Mouse (Mus musculus) lung, postnatal 0 days (tissue): ENCODE measurements around the gene Atp13a3. TPM values are rescaled to one million over a fixed set of nuclear protein-coding genes. Genes with fewer than 3 reads are reported as not detected.

Source experiments
- ATAC-seq: fragments of 200-750 bp; cut with Nextera tagmentation; 2 replicates; pipeline ENCODE4 v1.8.0; 2017; ENCODE audit warnings: moderate library complexity
- DNase-seq: peaks from one replicate; pipeline ENCODE4 v3.0.0-alpha.2; 2016; ENCODE audit warnings: low spot score
- H3K27ac ChIP-seq: fragments of 300-500 bp; sonication (generic); 2 replicates; pipeline ENCODE4 v1.5.1; 2014; ENCODE audit warnings: antibody characterized with exemption, mild to moderate bottlenecking, low read length, mixed read lengths
- H3K27me3 ChIP-seq: fragments of 300-500 bp; sonication (generic); replicated peaks from 2 replicates; pipeline ENCODE4 v1.6.1; 2014; ENCODE audit warnings: low read length, mixed read lengths; ENCODE audit not compliant: insufficient read depth
- H3K36me3 ChIP-seq: fragments of 300-500 bp; sonication (generic); 2 replicates; pipeline ENCODE4 v1.6.1; 2014; ENCODE audit warnings: low read length, mixed read lengths; ENCODE audit not compliant: insufficient read depth
- H3K4me1 ChIP-seq: fragments of 300-500 bp; sonication (generic); 2 replicates; pipeline ENCODE4 v1.6.1; 2014; ENCODE audit warnings: antibody characterized with exemption, low read depth, low read length, mixed read lengths; ENCODE audit not compliant: insufficient read depth
- H3K4me2 ChIP-seq: fragments of 300-500 bp; sonication (generic); replicated peaks from 2 replicates; pipeline ENCODE4 v1.6.1; 2014; ENCODE audit warnings: low read depth, mild to moderate bottlenecking, low read length, moderate library complexity, mixed read lengths
- H3K4me3 ChIP-seq: fragments of 300-500 bp; sonication (generic); 2 replicates; pipeline ENCODE4 v1.5.1; 2014; ENCODE audit warnings: low read depth, low read length
- H3K9ac ChIP-seq: fragments of 300-500 bp; sonication (generic); replicated peaks from 2 replicates; pipeline ENCODE4 v1.6.1; 2014; ENCODE audit warnings: low read depth, mild to moderate bottlenecking
- H3K9me3 ChIP-seq: fragments of 300-500 bp; sonication (generic); 2 replicates; pipeline ENCODE4 v1.6.1; 2016; ENCODE audit warnings: low read length, mixed read lengths
- CTCF ChIP-seq: IDR thresholded peaks from 2 replicates; pipeline ENCODE4 v1.5.1; 2016; ENCODE audit warnings: antibody characterized with exemption, mild to moderate bottlenecking
- EP300 ChIP-seq: IDR thresholded peaks from 2 replicates; pipeline ENCODE4 v1.6.1; 2016; ENCODE audit warnings: antibody characterized with exemption, mild to moderate bottlenecking, control low read depth
- WGBS: fragments of 180-500 bp; shearing (Covaris S2); extraction: QIAGEN DNeasy Blood & Tissue Kit; methylation state at CpG from one replicate; pipeline ENCODE4 v1.1.7; 2014; 5-methylcytosine and 5-hydroxymethylcytosine counted together
- polyA plus RNA-seq: library from polyadenylated mRNA; unstranded; fragments of >200 nt; fragmentation: Nextera tagmentation; extraction: Ambion mirVana; gene quantifications from 2 replicates; pipeline ENCODE4 v1.2.1, GENCODE M21; 2015

Gene Atp13a3
- polyA plus RNA-seq, 1 experiment from 2014 or later: 19.3 TPM

GRCm38 (mm10) chr16:30388522-30389209, 17.1 kb downstream of the Atp13a3 start:
- peak overlapping the region; percentile 86 for H3K4me2 ChIP-seq
- ATAC-seq (peak; percentile 81), DNase-seq (peak; percentile 96)
- no peaks in the 10 kb centered on the region for H3K27me3 ChIP-seq
- under 1% methylated on average over 56 of the region's 76 CpGs for WGBS
- H3K4me1 ChIP-seq: peaks cover 2% of the 10 kb centered on the region; the same call in 1 of the 2 replicates
- peak overlapping the region; percentile 98 for H3K4me3 ChIP-seq
- H3K9me3 ChIP-seq: no peaks in the 10 kb centered on the region
- TF ChIP-seq EP300 (no peak), CTCF (peak; percentile 27)
- H3K27ac ChIP-seq: peak overlapping the region; percentile 95
- no peaks in the 10 kb centered on the region for H3K36me3 ChIP-seq
- H3K9ac ChIP-seq: peak overlapping the region; percentile 93

- no peaks in the 10 kb centered on the region for H3K27me3 ChIP-seq
- peak overlapping the region; percentile 93 for H3K9ac ChIP-seq
- DNase-seq: peak; percentile 46
- peak overlapping the region; percentile 95 for H3K27ac ChIP-seq
- H3K4me2 ChIP-seq: peak overlapping the region; percentile 86
- H3K9me3 ChIP-seq: no peaks in the 10 kb centered on the region
- no peak for TF ChIP-seq CTCF
- TF ChIP-seq EP300: no peak
- under 1% methylated on average over 34 of the region's 49 CpGs for WGBS
- peak overlapping the region; percentile 98 for H3K4me3 ChIP-seq
- H3K36me3 ChIP-seq: no peaks in the 10 kb centered on the region
- peak; percentile 32 for ATAC-seq
- H3K4me1 ChIP-seq: peaks cover 2% of the 10 kb centered on the region; the same call in 1 of the 2 replicates
These were observed 17.8 kb downstream of the Atp13a3 start for GRCm38 (mm10) chr16:30387871-30388460.

- no peaks in the 10 kb centered on the region for H3K27me3 ChIP-seq
- peak overlapping the region; percentile 95 for H3K27ac ChIP-seq
- no peaks in the 10 kb centered on the region for H3K9me3 ChIP-seq
- peaks cover 2% of the 10 kb centered on the region; the same call in 1 of the 2 replicates for H3K4me1 ChIP-seq
- ATAC-seq (no peak), DNase-seq (peak; percentile 28)
- TF ChIP-seq EP300: no peak
- TF ChIP-seq CTCF: no peak
- WGBS: 48% methylated on average over 8 of the region's 8 CpGs
- peak overlapping the region; percentile 86 for H3K4me2 ChIP-seq
- peak overlapping the region; percentile 93; the same call in 1 of the 2 replicates for H3K9ac ChIP-seq
- no peaks in the 10 kb centered on the region for H3K36me3 ChIP-seq
- H3K4me3 ChIP-seq: peak overlapping the region; percentile 98; the same call in 1 of the 2 replicates
These were observed 18.8 kb downstream of the Atp13a3 start for GRCm38 (mm10) chr16:30386911-30387439.

- no peaks in the 10 kb centered on the region for H3K36me3 ChIP-seq
- TF ChIP-seq CTCF (no peak), EP300 (no peak)
- peaks cover 2% of the 10 kb centered on the region; the same call in 1 of the 2 replicates for H3K4me1 ChIP-seq
- no peaks in the 10 kb centered on the region for H3K9me3 ChIP-seq
- 57% methylated on average over 1 of the region's 1 CpGs for WGBS
- no peak overlapping the region for H3K27ac ChIP-seq
- H3K4me3 ChIP-seq: no peak overlapping the region
- DNase-seq (peak; percentile 48), ATAC-seq (no peak)
- no peak overlapping the region for H3K9ac ChIP-seq
- 0 out of 2 replicates have a peak overlapping the region, but pooled peaks have one; percentile 8 for H3K4me2 ChIP-seq
- no peaks in the 10 kb centered on the region for H3K27me3 ChIP-seq
These were observed 20.2 kb downstream of the Atp13a3 start for GRCm38 (mm10) chr16:30385531-30385930.

DNA sequence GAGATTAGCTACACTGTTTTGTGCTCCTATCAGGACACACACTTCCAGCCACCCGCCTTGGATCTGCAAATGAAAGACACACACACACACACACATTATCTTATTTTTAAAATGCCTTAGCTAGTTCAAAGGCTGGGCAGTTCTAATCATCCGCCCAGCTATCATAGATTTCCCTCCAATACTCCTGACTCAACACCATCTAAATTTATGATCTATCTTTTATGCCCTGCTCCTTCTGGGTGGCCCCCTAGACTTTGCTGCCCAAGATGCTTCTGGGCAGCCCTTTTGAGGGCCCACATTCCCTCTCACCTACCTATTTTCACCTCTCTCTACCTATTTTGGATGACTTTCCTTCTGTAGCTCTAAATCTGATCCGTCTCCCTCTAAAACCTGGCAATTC, 29.5 kb downstream of the Atp13a3 start:
- Histone ChIP-seq H3K36me3 (no peaks in the 10 kb centered on the region), H3K9me3 (no peaks in the 10 kb centered on the region), H3K27me3 (no peaks in the 10 kb centered on the region), H3K4me2 (no peak overlapping the region), H3K4me1 (no peaks in the 10 kb centered on the region), H3K27ac (no peak overlapping the region), H3K9ac (no peak overlapping the region), H3K4me3 (no peak overlapping the region)
- WGBS: 73% methylated on average over 3 of the region's 3 CpGs
- no peak for ATAC-seq
- TF ChIP-seq EP300 (no peak), CTCF (no peak)
- DNase-seq: no peak

DNA sequence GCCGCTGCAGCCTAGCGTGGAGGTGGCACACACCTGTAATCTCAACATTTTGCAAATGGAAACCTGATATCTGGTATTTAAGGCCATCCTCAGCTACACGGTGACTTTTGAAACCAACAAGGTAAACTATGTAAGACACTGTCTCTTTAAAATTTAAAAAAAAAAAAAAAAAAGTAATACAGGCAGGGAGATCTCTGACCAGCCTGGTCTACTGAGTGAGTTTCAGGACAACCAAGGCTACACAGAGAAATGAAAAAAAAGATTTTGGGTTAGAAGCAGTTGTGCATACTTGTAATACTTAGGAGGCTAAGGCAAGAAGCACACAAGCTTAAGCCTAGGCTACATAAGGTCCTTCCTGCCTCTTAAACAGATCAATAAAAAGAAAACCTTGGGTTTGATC, 30.8 kb downstream of the Atp13a3 start:
- Histone ChIP-seq H3K4me2 (no peak overlapping the region), H3K27ac (no peak overlapping the region), H3K9me3 (no peaks in the 10 kb centered on the region), H3K9ac (no peak overlapping the region), H3K27me3 (no peaks in the 10 kb centered on the region), H3K4me1 (no peaks in the 10 kb centered on the region), H3K4me3 (no peak overlapping the region), H3K36me3 (no peaks in the 10 kb centered on the region)
- DNase-seq (no peak), ATAC-seq (no peak)
- no peak for TF ChIP-seq CTCF
- no peak for TF ChIP-seq EP300
- WGBS: 83% methylated on average over 3 of the region's 3 CpGs
